Mouse (Mus musculus): ENCODE measurements around the gene Msx1.

The Msx1 gene

GRCm38 (mm10) chr5:37825611-37826445, 1.4 kb upstream of the Msx1 start:
- DNase-seq (ENCODE audit: low spot score): no peak

DNA sequence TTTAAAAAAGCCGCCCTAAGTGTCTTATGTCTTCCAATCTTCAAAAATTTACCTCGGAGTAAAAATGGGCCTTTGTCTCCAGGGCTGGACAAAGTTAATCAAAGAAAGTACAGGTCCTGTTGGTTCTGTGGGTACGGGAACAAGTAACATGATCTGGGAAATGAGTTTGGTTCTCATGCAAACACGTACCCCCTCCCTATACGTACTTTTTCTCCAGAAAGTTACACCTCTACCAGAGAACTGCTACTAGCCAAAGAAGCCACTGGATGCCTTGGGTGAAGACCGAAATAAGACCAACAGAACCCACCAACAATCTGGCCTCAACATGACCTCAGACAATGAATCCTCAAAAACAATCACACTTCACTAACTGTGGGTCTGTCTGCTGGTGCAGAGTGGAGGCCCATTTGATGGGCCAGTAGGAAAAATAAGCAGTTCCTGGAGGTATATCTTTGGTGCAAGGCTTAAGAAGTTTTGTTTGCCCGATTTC, 773 bp upstream of the Msx1 start:
- DNase-seq (ENCODE audit: low spot score): no peak

GRCm38 (mm10) chr5:37823721-37824460, 492 bp downstream of the Msx1 start:
- DNase-seq (ENCODE audit: low spot score): no peak

- DNase-seq (ENCODE audit: low spot score): no peak
These were observed 1.3 kb downstream of the Msx1 start for GRCm38 (mm10) chr5:37822791-37823720.

DNA sequence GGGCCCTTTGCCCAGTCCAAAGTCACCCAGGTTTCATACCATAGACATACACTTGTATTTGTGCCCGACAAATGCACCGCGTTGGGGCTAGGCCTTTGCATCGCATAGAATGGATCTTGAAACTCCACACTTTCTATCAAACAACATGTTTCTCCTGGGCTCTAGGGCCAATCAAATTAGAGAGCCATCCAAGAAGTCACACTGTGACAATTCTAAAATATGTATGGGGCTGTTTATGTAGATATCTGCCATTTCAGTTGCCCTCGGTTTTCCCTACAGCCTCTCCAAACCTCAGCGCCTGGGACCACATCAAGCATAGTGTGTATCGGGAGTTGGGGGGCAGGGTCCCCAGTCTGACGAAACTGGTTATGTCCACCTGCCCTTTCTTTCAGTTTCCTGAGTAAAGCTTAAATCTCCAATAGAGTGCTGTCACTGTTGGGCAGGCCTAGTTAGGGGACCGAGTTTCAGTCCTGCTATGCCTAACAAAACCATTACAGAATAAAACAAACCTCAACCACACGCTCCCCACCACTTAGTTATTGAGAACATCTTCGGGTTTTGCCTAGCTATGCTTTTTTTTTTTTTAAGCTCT, 2.2 kb downstream of the Msx1 start:
- no peak for DNase-seq (ENCODE audit: low spot score)

GRCm38 (mm10) chr5:37821111-37821601, 3.2 kb downstream of the Msx1 start:
- DNase-seq (ENCODE audit: low spot score): no peak

- DNase-seq (ENCODE audit: low spot score): no peak
These were observed 3.7 kb downstream of the Msx1 start for GRCm38 (mm10) chr5:37820689-37821088.

DNA sequence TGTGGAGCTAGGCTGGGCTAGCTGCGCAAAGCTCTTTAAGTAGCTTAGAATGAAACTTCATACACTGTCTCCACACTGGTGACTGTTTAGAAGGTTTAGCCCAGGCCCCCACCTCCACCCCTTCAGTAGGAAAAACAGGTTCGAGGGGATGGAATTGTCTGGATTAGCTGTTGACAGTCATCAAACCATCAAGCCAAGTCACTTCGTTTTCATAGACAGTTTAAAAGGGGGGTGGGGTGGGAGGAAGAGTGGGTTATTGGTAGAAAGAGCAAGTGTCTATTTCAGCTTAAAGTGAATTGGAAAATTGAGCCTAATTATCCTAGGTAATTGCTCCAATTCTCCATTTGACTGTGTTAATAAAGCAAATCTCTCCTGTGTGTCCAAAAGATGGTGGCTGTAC, 4.4 kb downstream of the Msx1 start:
- no peak for DNase-seq (ENCODE audit: low spot score)

- DNase-seq (ENCODE audit: low spot score): no peak
These were observed 4.8 kb downstream of the Msx1 start for GRCm38 (mm10) chr5:37819541-37819940.

DNA sequence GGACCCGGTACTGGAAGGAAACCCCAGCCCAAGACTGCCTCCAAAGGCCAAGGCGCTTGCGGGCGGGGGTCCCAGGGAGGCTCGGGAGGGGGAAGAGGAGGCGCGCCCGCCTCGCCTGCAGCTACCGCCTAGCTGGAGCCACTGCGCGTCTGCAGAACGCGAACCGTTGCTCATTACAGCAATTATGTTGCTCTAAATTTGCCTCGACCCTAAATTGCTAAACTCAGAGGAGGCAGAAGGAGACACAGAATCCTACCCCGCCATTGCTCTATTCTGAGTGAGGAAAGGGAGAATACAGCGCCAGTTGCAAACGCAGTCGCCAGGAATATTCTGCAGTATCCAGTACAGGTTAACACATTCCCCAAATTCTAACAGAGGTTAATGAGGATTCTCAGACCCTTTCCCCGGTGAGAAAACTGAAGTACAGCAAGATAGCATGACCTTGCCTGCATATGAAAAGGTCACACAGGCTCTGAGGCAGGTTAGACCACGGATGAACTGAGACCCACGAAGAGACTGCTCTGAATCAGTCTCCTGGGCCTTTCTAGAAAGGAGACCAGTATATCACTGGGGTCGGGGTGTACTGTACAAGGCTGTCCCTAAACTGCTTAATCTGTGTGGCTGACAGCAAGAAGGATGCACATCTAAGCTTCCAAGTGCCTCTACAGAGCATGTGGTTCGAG, 5.7 kb downstream of the Msx1 start:
- no peak for DNase-seq (ENCODE audit: low spot score)

GRCm38 (mm10) chr5:37817658-37818532, 6.5 kb downstream of the Msx1 start:
- DNase-seq (ENCODE audit: low spot score): no peak

GRCm38 (mm10) chr5:37816907-37817657, 7.3 kb downstream of the Msx1 start:
- no peak for DNase-seq (ENCODE audit: low spot score)

DNA sequence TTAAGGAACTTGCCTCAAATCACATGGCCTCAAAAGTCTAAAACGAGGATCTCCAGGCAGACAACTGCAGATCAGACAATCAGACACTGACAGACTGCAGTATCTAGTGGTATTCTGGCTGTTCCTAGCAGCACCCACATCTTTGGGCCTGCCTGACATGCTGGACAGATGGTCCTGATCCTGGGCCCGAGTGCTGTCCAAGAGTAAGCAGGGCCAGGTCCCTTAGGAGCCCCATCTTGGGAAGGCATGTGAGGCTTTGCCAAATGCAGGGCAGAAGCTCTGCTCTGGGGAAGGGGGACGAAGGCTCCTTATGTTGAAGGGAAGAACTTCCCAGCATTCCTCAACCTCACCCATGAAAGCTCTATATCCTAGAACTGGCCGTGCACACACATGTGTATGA, 8.5 kb downstream of the Msx1 start:
- no peak for DNase-seq (ENCODE audit: low spot score)

- DNase-seq (ENCODE audit: low spot score): no peak
These were observed 10.2 kb downstream of the Msx1 start for GRCm38 (mm10) chr5:37814169-37814568.

DNA sequence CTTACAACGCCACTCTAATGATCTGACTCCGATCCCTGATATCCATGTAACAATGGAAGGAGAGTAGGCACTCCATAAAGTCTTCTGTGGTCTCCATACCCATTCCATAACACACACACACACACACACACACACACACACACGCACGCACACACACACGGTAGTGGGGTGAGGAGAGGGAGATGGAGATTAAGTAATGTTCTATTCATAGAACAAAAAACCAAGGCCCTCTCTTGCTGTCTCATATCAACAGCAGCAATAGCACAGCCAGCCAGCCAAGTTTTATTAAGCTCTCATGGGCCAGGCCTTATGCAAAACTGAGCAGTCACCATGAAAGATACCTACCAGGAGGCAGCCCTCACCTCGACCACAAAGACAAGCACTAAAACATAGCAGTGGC, 19.1 kb downstream of the Msx1 start:
- no peak for DNase-seq (ENCODE audit: low spot score)

DNA sequence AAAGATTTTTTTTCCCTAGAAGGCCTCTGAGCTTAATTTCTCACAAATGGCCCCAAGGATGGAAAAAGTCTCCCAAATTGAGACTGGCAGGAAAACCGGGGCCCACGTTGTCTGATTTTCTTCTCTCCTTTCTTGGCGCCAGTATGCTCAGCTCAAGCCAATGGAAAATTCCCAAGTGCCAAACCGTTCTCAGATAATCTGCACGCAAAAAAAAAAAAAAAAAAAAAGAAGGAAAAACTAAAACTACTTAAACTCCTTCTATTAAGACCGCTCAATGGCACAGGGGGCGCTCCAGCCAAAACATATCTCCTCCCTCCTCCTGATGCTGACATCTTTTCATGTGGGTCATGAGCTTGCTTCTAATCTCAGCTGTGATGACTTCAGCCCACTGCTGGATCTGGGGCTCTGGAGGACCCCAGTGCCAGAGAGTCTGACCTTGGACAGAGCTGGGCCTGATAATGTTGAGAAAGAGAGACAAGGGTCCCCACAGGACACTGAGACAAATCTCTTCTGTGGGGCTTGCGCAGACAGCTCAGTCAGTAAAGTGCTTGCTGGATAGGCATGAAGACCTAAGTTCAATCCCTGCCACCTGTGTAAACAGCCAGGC, 19.8 kb downstream of the Msx1 start:
- DNase-seq (ENCODE audit: low spot score): no peak

GRCm38 (mm10) chr5:37797251-37797650, 27.1 kb downstream of the Msx1 start:
- DNase-seq (ENCODE audit: low spot score): no peak

GRCm38 (mm10) chr5:37796751-37797150, 27.6 kb downstream of the Msx1 start:
- DNase-seq (ENCODE audit: low spot score): no peak

DNA sequence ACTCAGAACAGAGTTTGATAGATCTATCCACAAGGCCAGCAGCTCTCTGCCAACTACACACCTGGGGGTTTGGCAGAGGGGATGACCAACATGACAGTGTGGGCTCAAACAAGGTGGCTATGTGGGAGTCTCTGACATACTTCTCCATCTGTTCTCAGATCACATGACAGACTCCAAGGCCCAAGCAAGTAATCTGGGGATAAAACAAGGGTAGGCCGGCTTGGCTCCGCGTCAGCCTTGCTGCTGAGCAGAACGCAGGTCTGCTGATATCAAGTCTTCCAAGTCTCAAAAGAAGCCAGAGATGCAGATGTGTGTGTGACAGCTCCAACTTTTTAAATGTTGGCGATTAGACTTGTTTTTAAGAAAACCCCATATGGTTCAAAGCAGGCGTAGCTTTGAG, 28.7 kb downstream of the Msx1 start:
- DNase-seq (ENCODE audit: low spot score): no peak

Measured in T-cell, adult 2 months (primary cell).